Mouse (Mus musculus) liver, embryonic 14.5 days (tissue): ENCODE measurements around the gene Sbf2. TPM values are rescaled to one million over a fixed set of nuclear protein-coding genes. Genes with fewer than 3 reads are reported as not detected.
A peak's percentile ranks its signal among the peaks of the same experiment; 100 is the strongest.

ENCODE experiments used
- ATAC-seq: fragments of 200-750 bp; cut with Nextera tagmentation; 2 replicates; pipeline ENCODE4 v1.8.0; 2017; ENCODE audit warnings: moderate number of reproducible peaks, mild to moderate bottlenecking, moderate library complexity; ENCODE audit not compliant: insufficient read depth
- DNase-seq, 3 experiments: peaks; one replicate each; pipeline ENCODE4 v3.0.0-alpha.2; 2012 to 2013; ENCODE audit warnings: low read depth in 3 of 3, low spot score in 3 of 3
- H3K27ac ChIP-seq: fragments of 300-500 bp; sonication (generic); 2 replicates; pipeline ENCODE4 v1.5.1; 2014; ENCODE audit warnings: moderate library complexity, mild to moderate bottlenecking, control low read depth, inconsistent platforms
- H3K27me3 ChIP-seq: fragments of 300-500 bp; sonication (generic); 2 replicates; pipeline ENCODE4 v1.6.1; 2014; ENCODE audit warnings: mild to moderate bottlenecking, low read length, moderate library complexity; ENCODE audit not compliant: control insufficient read depth, insufficient read depth
- H3K36me3 ChIP-seq: fragments of 300-500 bp; sonication (generic); replicated peaks from 2 replicates; pipeline ENCODE4 v1.6.1; 2014; ENCODE audit warnings: low read depth; ENCODE audit not compliant: control insufficient read depth, insufficient read depth
- H3K4me1 ChIP-seq, 2 experiments: fragments of 200-500 bp in 1 of 2; fragments of 300-500 bp in 1 of 2; sonication (generic) in 1 of 2; replicated peaks; 2 replicates each; pipeline ENCODE4 v1.6.1; 2012 to 2014; ENCODE audit warnings: antibody characterized with exemption in 1 of 2, inconsistent platforms in 1 of 2, low read length in 1 of 2; ENCODE audit not compliant: control insufficient read depth in 2 of 2, insufficient read depth in 2 of 2
- H3K4me2 ChIP-seq: fragments of 300-500 bp; sonication (generic); 2 replicates; pipeline ENCODE4 v1.6.1; 2014; ENCODE audit warnings: low read depth, mild to moderate bottlenecking, control low read depth, moderate library complexity
- H3K4me3 ChIP-seq, 2 experiments: fragments of 200-500 bp in 1 of 2; fragments of 300-500 bp in 1 of 2; sonication (generic) in 1 of 2; 2 replicates each; pipeline ENCODE4 v1.5.1; 2012 to 2014; ENCODE audit warnings: low read depth in 2 of 2, low read length in 2 of 2, mild to moderate bottlenecking in 2 of 2, control low read depth in 1 of 2, inconsistent platforms in 1 of 2, moderate library complexity in 1 of 2; ENCODE audit not compliant: insufficient read depth in 1 of 2
- H3K9ac ChIP-seq: fragments of 300-500 bp; sonication (generic); replicated peaks from 2 replicates; pipeline ENCODE4 v1.6.1; 2014; ENCODE audit warnings: mild to moderate bottlenecking, control low read depth, moderate library complexity
- H3K9me3 ChIP-seq: fragments of 300-500 bp; sonication (generic); 2 replicates; pipeline ENCODE4 v1.6.1; 2016; ENCODE audit warnings: low read length, mixed read lengths; ENCODE audit not compliant: control insufficient read depth
- CTCF ChIP-seq: IDR thresholded peaks from 2 replicates; pipeline ENCODE4 v1.5.1; 2016; ENCODE audit warnings: antibody characterized with exemption, low read depth, control low read depth
- EP300 ChIP-seq: IDR thresholded peaks from 2 replicates; pipeline ENCODE4 v1.6.1; 2016; ENCODE audit warnings: antibody characterized with exemption, low read depth
- WGBS: fragments of 180-500 bp; shearing (Covaris S2); extraction: QIAGEN DNeasy Blood & Tissue Kit; methylation state at CpG from one replicate; pipeline ENCODE4 v1.1.7; 2014; ENCODE audit not compliant: insufficient replicate concordance; 5-methylcytosine and 5-hydroxymethylcytosine counted together
- polyA plus RNA-seq, 2 experiments: library from polyadenylated mRNA; depleted of rRNA in 1 of 2; stranded (reverse) in 1 of 2; unstranded in 1 of 2; fragments of >200 nt; fragmentation: Nextera tagmentation in 1 of 2; extraction: Ambion mirVana in 1 of 2; gene quantifications; 2 replicates each; pipeline versions ENCODE4 v1.2.1 to v1.2.3; 2012 to 2014

Gene Sbf2
- polyA plus RNA-seq, 2 experiments = 2.9 to 3.3 TPM

DNA sequence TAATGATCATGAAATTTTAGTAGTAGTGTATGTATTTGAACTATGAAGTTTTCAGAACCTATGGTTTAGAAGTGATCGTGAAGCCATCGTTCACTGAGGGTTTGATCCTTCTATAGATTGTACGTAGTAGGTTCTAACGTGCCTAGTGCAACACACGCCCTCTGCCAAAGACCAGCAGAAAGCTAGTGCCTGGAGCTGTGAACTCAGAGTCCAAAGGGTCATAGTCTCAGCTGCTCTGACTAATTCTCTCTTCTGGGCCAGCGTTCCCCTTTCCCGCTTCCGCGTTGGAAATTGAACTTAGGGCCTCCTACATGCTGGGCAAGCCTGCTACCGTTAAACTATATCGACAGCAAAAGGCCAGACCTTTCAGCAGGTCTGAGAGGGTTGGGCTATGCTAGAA lies 1.1 kb upstream of the Sbf2 start:
- no peak for TF ChIP-seq CTCF
- no peak for TF ChIP-seq EP300
- ATAC-seq (peak; percentile 32; the same call in 1 of the 2 replicates), DNase-seq (no peak)
- H3K4me2 ChIP-seq = peak overlapping the region; percentile 61
- H3K9ac ChIP-seq = no peak overlapping the region
- H3K9me3 ChIP-seq = no peaks in the 10 kb centered on the region
- 3% methylated on average over 11 of the region's 11 CpGs for WGBS
- peaks cover 55% of the 10 kb centered on the region for H3K27me3 ChIP-seq
- H3K36me3 ChIP-seq = no peaks in the 10 kb centered on the region
- H3K4me1 ChIP-seq = peaks cover 0 to 12% of the 10 kb centered on the region in 2 experiments; a peak in 2 of 4 replicates
- H3K4me3 ChIP-seq = no peak overlapping the region
- H3K27ac ChIP-seq = no peak overlapping the region

DNA sequence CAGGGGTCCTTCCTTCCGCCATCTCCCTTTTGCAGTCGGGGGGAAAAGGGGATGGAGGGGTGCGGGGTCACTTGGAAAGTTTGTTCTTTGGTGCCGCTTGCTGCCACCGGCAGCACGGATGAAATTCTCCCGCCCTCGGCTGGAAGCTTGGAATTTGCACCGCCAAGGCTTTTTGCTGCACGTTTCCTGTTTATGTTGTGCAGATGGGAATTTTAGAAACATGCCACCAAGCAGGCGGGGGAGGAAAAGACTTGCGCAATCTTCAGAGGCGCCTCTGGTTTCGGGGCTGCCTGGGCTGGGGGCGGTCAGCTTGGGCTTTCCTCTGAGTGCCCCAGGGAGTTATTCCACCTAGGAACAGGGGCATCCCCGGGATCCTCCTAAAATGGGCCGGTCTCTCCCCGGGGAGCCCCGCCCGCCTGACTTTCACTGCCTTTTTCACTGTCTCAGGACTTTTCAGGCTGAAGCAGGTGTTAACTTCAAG lies 469 bp upstream of the Sbf2 start:
- Histone ChIP-seq H3K27me3 (peaks cover 55% of the 10 kb centered on the region), H3K27ac (peak overlapping the region; percentile 50), H3K9me3 (no peaks in the 10 kb centered on the region), H3K4me3 (peak overlapping the region; percentile 58 to 64), H3K36me3 (no peaks in the 10 kb centered on the region), H3K4me1 (peaks cover 0 to 12% of the 10 kb centered on the region in 2 experiments; a peak in 2 of 4 replicates), H3K9ac (peak overlapping the region; percentile 16; the same call in 1 of the 2 replicates), H3K4me2 (peak overlapping the region; percentile 61)
- DNase-seq (no peak), ATAC-seq (peak; percentile 26; the same call in 1 of the 2 replicates)
- WGBS = 1% methylated on average over 19 of the region's 20 CpGs
- TF ChIP-seq CTCF (no peak), EP300 (no peak)

DNA sequence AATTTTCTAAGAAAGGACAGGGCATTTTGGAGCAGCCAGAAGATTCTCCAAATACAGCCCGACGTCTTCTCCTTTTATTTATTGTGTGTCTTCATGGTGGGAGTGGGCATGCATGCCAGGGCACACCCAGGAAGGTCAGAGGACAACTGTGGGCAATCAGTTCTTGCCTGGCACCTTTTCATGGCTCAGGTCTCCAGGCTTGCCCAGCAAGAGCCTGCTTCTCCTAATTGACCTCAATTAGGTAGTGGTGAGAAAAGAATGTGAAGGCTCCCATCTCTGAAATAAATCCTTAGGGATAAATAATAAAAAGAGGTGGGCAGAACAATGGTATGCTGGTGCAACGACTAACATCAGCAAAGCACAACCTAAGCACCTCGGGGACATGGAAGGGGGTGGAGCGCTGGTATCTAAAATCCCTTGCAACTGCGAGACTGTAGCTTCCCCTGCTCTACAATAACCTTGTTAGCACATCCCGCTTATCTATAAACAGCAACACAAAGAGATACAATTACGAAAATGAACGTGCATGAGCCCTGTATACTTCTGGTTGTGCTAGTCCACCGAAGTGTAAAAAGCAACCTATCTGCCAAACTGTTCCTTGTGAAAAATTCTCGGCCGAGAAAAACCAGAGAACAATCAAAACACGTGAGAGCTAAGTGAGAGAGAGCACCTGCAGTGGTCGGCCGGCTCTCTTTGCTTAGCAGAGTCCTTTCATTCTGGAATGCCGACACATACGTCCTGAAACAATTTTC lies 1.2 kb downstream of the Sbf2 start:
- TF ChIP-seq EP300 (no peak), CTCF (no peak)
- no peak for DNase-seq
- no peaks in the 10 kb centered on the region for H3K36me3 ChIP-seq
- WGBS = 4% methylated on average over 17 of the region's 17 CpGs
- peaks cover 0 to 6% of the 10 kb centered on the region in 2 experiments; a peak in 2 of 4 replicates for H3K4me1 ChIP-seq
- H3K27ac ChIP-seq = no peak overlapping the region
- H3K9me3 ChIP-seq = no peaks in the 10 kb centered on the region
- H3K27me3 ChIP-seq = peaks cover 49% of the 10 kb centered on the region
- H3K9ac ChIP-seq = no peak overlapping the region
- ATAC-seq = no peak
- H3K4me2 ChIP-seq = peak overlapping the region; percentile 61
- H3K4me3 ChIP-seq = peak overlapping the region; percentile 58 to 64

DNA sequence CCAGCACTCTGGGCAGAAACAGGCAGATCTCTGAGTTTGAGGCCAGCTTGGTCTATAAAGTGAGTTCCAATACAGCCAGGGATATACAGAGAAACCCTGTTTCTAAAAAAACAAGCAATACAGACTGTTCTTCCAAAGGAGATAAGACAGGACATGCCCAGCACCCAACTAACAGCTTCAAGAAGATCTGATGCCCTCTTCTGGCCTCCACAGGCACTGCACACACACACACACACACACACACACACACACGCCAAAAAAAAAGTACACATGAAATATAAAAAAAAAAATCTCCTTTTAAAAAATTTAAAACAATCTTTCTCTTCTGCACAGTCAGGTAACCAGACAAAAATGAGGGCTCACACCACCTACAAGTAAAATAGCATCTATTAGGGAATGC lies 7.8 kb downstream of the Sbf2 start:
- no peaks in the 10 kb centered on the region for H3K36me3 ChIP-seq
- H3K27me3 ChIP-seq = no peaks in the 10 kb centered on the region
- TF ChIP-seq EP300 = no peak
- 0 out of 2 replicates have a peak, but pooled peaks have one; percentile 3 for TF ChIP-seq CTCF
- no peak overlapping the region for H3K9ac ChIP-seq
- no peaks in the 10 kb centered on the region for H3K4me1 ChIP-seq
- H3K4me3 ChIP-seq = no peak overlapping the region
- H3K27ac ChIP-seq = no peak overlapping the region
- ATAC-seq (no peak), DNase-seq (no peak)
- 86% methylated on average over 1 of the region's 1 CpGs for WGBS
- H3K4me2 ChIP-seq = no peak overlapping the region
- H3K9me3 ChIP-seq = no peaks in the 10 kb centered on the region

DNA sequence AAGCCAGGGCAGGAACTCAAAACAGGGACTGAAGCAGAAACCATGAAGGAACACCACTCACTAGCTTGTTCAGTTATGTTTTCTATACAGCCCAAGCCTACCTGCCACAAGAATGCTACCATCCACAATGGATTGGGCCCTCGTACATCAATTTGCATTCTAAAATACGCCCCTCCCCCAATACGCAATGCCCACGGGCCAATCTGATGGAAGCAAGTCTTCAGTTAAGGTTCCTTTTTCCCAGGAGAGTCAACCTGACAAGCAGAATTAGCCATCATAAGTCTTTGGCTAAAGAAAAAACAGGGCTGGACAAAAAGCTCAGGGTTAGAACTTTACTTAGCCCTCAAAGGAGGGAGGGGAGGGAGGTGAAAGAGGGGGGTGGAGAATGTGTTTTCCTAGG lies 9.2 kb downstream of the Sbf2 start:
- ATAC-seq = no peak

More for the DNA sequence above, 9.2 kb downstream of the Sbf2 start:
- no peak overlapping the region for H3K4me2 ChIP-seq
- TF ChIP-seq CTCF = no peak
- no peak for TF ChIP-seq EP300
- WGBS = 62% methylated on average over 4 of the region's 4 CpGs
- DNase-seq = no peak
- no peaks in the 10 kb centered on the region for H3K27me3 ChIP-seq
- H3K27ac ChIP-seq = no peak overlapping the region
- no peak overlapping the region for H3K9ac ChIP-seq
- no peaks in the 10 kb centered on the region for H3K36me3 ChIP-seq
- H3K9me3 ChIP-seq = no peaks in the 10 kb centered on the region
- no peak overlapping the region for H3K4me3 ChIP-seq
- H3K4me1 ChIP-seq = no peaks in the 10 kb centered on the region
